Mouse (Mus musculus) central nervous system, embryonic 14 days (tissue): ENCODE results near the gene BC053393. TPM values are rescaled to one million over a fixed set of nuclear protein-coding genes. Genes with fewer than 3 reads are reported as not detected.

Experiments used
- polyA plus RNA-seq: library from polyadenylated mRNA; depleted of rRNA; stranded (reverse); fragments of >200 nt; gene quantifications from 2 replicates; pipeline ENCODE4 v1.2.3, GENCODE M21; 2012; rRNA removed

BC053393 gene
- polyA plus RNA-seq = not detected in 2 replicates

DNA sequence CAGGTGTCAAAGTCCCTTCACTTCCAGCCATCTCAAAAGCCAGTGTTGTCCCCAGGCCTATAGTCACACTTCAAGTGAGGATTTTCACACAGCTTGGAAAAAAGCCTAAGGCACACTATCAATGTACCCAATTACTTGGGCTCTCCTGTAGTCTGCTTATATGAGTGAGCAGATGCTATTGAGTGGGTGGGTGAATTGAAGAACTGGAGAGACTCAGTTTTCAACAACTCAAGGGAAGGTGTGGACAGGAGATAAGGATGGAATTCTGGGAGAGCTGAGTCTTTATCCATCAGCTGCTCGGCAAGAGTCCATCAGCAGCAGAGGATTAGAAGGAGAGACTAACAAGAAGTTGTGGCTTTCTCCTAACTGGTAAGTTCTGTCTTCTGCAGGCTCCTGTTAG, at the start of gene BC053393:
BC053393 (plus strand) TSS at position 210 of the 400 bp plus-strand sequence.

DNA sequence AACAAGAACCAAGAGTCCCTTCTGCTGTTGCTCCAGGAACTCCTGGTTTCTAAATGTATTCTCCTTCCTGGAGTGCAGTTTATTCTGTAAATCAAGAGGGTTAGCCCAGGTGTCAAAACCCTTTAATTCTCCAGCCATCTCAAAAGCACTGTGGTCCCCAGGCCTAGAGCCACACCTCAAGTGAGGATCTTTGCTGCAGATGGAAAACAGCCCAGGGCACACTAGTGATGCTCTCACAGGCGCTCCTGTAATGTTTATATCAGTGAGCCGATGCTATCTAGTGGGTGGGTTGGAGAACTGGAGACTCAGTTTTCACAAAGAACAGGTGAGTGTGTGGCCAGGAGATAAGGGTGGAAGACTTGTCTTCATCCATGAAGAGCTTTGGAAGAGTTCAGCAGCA, 47.4 kb upstream of the BC053393 start, which contains the start of gene Gm12169:
Gm12169 (plus strand) TSS at position 301 of the 400 bp plus-strand sequence.

DNA sequence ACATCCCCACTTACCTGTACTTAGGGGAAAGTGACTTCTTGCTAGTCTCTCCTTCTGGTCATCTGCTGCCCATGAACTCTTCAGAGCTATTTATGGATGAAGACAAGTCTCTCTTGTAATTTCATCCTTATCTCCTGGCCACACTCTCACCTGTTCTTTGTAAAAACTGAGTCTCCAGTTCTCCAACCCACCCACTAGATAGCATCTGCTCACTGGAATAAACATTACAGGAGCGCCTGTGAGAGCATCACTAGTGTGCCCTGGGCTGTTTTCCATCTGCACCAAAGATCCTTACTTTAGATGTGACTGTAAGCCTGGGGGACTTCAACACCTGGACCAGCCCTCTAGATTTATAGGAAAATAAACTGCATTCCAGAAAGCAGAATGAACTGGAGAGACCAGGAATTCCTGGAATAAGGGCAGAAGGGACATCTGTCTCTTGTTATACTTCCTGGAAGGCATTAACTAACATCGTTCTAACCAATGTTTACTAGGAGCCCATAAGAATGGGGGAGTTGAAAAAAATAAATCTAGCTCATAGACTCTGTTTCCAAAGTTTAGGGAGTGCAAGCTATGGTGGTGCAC, 58.0 kb downstream of the BC053393 start, which contains the start of gene Dppa1:
Dppa1 (minus strand) TSS at position 51 of the 585 bp plus-strand sequence.

Other genes starting within 250 kb of the BC053393 start
- gene Itk, start 182.0 kb upstream of the BC053393 start, polyA plus RNA-seq = 0.02 and 0.04 TPM in 2 replicates
- gene Fam71b, start 175.0 kb upstream of the BC053393 start, polyA plus RNA-seq = not detected in 2 replicates
- 44.4 and 49.8 TPM in 2 replicates for gene Med7, start 134.6 kb upstream of the BC053393 start, polyA plus RNA-seq
- gene Havcr2, start 116.6 kb upstream of the BC053393 start, polyA plus RNA-seq = 0.21 and 0.25 TPM in 2 replicates
- not detected in 2 replicates for gene Gm12169, start 47.3 kb upstream of the BC053393 start, polyA plus RNA-seq
- not detected in 2 replicates for gene Dppa1, start 57.7 kb downstream of the BC053393 start, polyA plus RNA-seq
- gene Timd2, start 135.5 kb downstream of the BC053393 start, polyA plus RNA-seq = 0.02 TPM in 1 of 2 replicates, not detected in the other
- gene Havcr1, start 163.5 kb downstream of the BC053393 start, polyA plus RNA-seq = 0.10 TPM in 1 of 2 replicates, not detected in the other
- 0.06 and 0.15 TPM in 2 replicates for gene Timd4, start 239.3 kb downstream of the BC053393 start, polyA plus RNA-seq